Mouse (Mus musculus) v-Abl transformed pro-B cells (cell line): ENCODE measurements at regions not wholly inside any gene's neighbourhood (a gene's known extent, or its start where the extent isn't known, plus 50 kb on each side); places are given as distances from the start of the nearest gene placed in this dataset.

Experiments
- in situ Hi-C, 2 experiments: fragments of 400-800 bp; cut with MboI; formaldehyde crosslinking; loops; one replicate each; pipeline ENCODE4 v1.15.1; 2025; ENCODE audit not compliant: unreplicated experiment in 2 of 2

- in situ Hi-C loops = loop anchor here (5.0 to 25.0 kb wide), 8 partner anchors 456 to 1016 kb away; partner anchors contain the start of genes Cldn11 (in 2 of the 2), Lrrc31 (in 2 of the 2), Actrt3 (in 1 of the 2) and Gpr160 (in 1 of the 2)
Measured at GRCm38 (mm10) chr3:31603237-31603636, 293.1 kb upstream of the Slc7a14 start.

GRCm38 (mm10) chr3:31596581-31596980, 286.4 kb upstream of the Slc7a14 start:
- in situ Hi-C loops = loop anchor here in 1 of 2 experiments (5.0 kb wide), 1 partner anchor 549 kb away; no protein-coding TSS in a partner anchor

- in situ Hi-C loops = no loop called here
Measured at GRCm38 (mm10) chr3:31585971-31586370, 275.8 kb upstream of the Slc7a14 start.

- in situ Hi-C loops = no loop called here
Measured at GRCm38 (mm10) chr3:31573849-31574248, 263.7 kb upstream of the Slc7a14 start.
